Mouse (Mus musculus) retina, postnatal 1 day (tissue): ENCODE data around the gene Galnt3.

Source experiments
- DNase-seq: peaks from one replicate; pipeline ENCODE4 v3.0.0-alpha.2; 2012

Gene Galnt3

DNA sequence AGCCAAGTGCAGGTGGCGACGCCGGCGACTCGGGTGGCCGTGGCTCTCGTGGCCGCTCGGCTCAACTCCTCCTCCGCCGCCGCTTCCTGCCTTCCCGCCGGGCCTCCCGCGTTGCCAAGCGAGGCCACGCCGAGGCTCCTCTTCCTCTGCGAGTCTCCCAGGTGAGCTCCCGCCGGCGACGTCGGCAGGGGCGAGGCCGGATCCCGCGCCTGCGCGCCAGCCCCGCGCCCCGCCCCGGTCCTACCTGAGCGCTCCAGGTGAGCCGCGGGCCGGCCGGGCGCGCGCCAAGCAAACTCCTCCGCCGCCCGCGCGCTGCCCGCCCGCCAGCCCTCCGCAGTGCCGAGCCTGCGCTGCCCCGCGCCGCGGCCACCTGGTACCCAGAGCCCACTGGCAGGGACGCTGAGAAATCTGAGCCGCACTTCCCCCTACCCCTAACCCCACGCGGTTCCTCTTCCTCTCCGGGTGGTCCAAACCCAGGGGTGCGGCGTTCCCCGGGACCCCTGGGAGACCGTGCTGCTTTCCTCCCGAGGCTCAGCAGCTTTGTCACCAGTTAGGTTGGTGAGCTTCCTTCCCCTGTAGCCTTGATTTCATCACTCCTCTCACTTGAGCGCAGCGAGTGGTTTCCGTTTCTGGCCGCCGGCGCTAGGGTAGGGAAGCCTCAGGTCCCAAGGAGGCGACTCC lies at the start of gene Galnt3:
Galnt3 (minus strand) TSS at position 404 of the 681 bp plus-strand sequence.
- peak; percentile 52 for DNase-seq

DNA sequence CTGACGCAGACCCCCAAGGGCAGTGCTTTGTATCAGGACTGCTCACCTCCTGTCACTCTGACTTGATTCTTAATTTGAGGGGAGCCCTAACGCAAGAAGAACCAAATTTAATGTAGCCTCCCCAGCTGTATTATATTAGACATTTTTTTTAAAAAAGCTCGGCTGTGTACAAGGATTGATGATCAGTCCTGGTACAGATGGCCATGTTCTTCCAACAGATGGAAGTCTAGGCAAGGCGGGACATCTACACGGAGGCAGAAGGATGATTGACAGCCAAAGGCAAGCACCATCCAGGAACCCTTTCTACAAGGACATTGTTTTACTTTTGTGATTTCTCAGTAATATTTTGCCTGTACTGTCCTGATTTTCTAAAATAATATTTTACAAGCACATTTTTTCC lies 48.3 kb upstream of the Galnt3 start:
- no peak for DNase-seq

DNA sequence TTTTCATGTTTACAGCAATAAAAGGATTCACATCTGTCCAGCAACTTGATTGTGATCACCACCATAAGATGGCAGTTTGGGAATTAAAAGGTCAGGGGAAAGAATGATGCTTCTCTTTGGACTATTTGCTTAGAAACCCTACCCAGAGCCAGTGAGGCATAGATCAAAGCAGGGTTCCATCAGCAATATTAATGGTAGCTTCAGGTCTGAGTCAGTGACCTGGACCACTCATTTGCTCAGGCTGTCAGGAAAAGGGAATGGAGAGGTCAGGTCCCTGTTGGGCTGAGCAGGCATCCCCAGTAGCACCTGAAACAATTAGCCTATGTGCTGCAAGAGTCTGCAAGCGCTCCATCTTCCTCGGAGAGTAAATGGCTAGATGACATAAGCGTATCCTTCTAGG lies 46.8 kb upstream of the Galnt3 start:
- DNase-seq: no peak

- DNase-seq: no peak
Observed at GRCm38 (mm10) chr2:66170721-66171120, 45.9 kb upstream of the Galnt3 start.

DNA sequence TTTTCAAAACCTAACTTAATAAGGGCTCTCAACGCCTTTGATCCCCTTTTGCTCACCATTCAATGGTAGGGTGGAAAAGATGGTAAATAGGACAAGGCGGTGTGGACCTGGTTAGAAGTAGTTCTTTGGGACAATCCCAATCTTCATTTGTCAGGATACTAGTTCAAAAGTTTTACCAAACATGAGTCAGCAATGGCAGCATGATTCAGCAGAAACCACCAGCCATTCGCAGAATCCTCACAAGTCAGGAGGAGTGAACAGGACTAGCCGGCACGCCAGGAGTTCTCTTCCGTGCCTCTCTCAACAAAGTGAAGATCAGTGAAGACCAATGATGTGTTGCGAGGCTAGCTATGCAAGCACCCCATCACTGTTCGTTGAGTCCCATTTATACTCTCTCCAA lies 40.2 kb upstream of the Galnt3 start:
- DNase-seq: no peak

GRCm38 (mm10) chr2:66158140-66158915 lies 33.5 kb upstream of the Galnt3 start:
- DNase-seq: peak; percentile 38

- no peak for DNase-seq
Observed at GRCm38 (mm10) chr2:66151436-66151835, 26.6 kb upstream of the Galnt3 start.

- DNase-seq: no peak
Observed at GRCm38 (mm10) chr2:66150531-66150930, 25.7 kb upstream of the Galnt3 start.

DNA sequence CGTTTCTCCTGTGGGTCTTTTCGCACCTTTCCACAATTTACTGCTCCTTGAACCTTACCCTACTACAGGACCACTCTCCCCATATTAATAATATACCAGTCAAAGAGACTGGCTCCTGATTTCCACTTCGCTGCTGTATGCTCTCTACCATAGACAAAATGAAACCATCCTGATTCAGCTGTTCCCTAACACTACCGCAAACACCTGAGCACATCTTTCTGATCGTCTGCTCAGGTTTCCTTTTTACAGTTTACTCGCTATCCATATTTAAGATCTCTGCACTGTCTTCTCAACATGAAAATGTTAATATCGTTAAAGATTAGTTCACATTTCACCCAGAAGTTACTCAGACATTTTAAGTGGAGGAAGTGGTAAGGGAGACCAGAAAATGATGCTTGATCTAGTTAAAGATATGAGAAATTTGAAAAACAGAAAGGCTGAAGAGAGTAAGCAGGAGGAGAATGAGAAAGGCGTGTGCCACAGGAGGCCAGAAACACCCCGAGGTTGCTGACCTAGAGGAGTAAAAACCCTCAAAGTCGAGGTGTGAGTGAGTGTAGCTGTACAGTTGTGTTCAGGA lies 23.9 kb upstream of the Galnt3 start:
- DNase-seq: no peak

DNA sequence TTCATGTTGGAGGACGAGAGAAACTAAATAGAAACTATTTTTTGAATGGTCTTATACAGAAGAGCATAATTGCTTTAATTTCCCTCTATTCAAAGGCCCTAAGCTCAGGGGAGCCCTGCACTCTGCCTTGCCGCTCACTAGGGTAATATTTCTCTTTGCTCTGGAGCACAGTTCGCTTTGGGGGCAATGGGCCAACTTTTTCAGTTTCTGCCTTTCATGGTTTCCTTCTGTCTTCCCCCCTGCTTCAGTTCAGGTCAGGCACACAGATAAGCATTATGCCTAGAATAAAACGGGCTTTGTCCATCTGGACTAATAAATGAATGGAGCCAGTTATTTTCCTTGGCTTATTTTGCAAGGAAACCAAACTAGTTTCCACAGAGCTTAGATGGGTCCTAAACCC lies 21.7 kb upstream of the Galnt3 start:
- DNase-seq: no peak

- no peak for DNase-seq
Observed at GRCm38 (mm10) chr2:66144770-66145169, 20.0 kb upstream of the Galnt3 start.

DNA sequence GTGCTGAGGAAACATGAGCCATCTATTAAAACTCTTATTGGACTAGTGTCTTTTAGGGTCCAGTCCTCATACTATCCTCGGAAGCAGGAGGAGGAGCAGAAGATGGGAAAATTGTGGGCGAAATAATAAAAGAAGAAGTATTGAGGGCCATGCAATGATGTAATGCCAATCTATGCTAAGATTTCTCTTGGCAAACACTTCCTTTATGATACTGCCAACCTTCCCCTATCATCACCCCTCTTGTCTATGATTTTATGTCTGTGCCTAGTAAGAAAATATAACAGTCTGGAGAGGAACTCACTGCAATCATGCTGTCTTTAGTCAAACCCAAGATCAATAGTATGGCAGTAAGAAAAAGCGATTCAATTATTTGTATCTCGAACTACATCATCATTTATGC lies 18.5 kb upstream of the Galnt3 start:
- no peak for DNase-seq

DNA sequence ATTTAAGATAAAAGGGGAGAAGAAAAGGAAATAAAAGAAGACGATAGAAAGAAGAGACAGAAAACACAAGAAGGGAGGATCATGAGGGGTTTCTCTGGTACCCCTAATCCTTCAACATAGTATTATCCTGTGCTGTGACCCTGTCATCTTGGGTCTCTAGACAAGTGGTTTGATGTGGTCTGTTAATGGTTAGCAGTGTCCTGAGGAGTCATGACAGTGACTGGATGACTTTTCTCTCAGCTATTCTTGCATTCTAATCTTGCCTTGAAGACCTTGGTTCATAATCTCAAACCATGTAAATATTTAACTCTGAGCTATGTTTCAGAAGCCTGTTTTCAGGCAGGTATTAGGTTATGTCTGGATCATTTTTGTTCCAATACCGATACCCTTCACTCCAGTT lies 17.9 kb upstream of the Galnt3 start:
- no peak for DNase-seq

GRCm38 (mm10) chr2:66142268-66142667 lies 17.5 kb upstream of the Galnt3 start:
- no peak for DNase-seq

DNA sequence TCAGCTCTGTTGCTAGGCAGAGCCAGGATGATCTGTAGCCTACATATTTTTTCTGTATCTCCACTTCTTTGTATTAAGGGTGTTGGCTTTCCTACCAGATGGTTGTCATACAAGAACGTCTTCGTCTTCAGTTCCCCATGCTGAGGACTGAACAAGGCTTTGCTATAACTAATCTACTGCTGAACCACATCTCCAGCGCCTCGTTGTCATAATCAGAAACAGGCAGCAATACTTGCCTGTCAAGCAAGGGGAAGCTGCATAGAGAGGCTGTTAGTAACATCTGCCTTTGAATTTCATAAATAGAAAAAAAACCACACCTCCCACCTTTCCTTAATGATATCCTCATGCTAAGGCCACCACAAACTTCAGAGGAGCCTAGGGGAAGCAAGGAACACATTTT lies 15.5 kb upstream of the Galnt3 start:
- DNase-seq: no peak

DNA sequence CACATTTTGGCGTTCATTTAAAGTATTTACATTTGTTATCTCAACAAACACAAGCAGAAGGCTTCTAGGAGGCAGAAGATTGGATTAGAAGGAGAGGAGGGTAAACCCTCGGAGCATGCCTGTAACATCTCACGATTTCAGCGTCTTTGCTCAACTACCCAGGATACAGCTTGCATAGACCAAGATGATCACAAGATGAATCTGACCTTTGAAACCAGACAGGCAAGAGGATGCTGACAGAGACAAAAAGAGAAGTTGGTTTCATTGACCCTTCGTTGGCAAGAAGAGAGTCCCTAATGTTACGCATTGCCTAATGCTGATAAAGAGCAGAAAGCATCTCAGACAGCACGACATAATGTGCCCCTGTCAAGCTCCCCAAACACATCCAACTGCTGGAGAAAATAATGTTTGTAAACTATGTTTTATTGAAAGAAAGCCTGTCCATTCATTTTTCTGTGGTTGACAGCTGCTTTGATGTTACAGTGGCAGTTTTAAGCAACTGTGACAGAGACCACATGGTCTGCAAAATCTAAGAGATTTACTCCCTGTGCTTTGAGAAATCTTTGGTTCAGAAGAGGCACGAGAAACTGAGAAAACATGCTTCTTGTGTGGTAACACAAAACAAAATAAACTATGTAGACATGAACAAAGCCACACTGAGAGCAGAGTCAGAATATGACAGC lies 7.2 kb upstream of the Galnt3 start:
- no peak for DNase-seq

GRCm38 (mm10) chr2:66128941-66129340 lies 4.1 kb upstream of the Galnt3 start:
- no peak for DNase-seq

GRCm38 (mm10) chr2:66127541-66127940 lies 2.7 kb upstream of the Galnt3 start:
- no peak for DNase-seq

GRCm38 (mm10) chr2:66126936-66127335 lies 2.1 kb upstream of the Galnt3 start:
- no peak for DNase-seq

GRCm38 (mm10) chr2:66123756-66124589 lies 821 bp downstream of the Galnt3 start:
- peak; percentile 41 for DNase-seq

GRCm38 (mm10) chr2:66117686-66118085 lies 7.1 kb downstream of the Galnt3 start:
- no peak for DNase-seq

DNA sequence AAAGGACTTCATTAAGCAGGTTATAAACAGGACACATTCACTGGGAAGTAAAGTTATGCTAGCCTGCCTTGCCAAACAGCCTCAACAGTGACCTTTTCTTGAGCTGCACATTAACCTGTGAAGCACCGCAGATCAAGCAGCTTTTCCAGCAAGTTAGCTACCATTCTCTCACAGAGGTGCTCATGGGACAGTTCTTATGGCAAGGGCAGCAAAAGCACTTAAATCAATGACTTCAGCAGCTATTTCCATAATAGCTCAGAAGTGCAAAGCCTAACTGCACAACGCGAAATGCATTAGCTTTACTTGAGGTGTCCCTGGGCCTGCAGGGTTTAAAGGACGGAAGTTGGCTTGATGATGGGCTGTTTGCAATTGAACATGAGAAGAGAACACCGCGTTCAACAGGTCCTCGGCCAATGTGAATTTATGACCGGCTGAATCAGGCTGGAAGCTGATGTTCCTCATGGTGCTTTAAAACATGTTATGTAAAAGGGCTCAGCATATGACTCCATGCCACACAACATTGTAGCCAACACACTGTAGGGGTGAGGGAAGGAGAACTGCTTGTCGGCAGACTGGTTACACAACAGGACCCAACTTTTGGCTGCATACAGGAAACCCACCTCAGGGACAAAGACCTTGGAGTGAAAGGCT lies 16.8 kb downstream of the Galnt3 start:
- DNase-seq: no peak
